Mouse (Mus musculus): ENCODE measurements at regions not wholly inside any gene's neighbourhood (a gene's known extent, or its start where the extent isn't known, plus 50 kb on each side); places are given as distances from the start of the nearest gene placed in this dataset.

DNA sequence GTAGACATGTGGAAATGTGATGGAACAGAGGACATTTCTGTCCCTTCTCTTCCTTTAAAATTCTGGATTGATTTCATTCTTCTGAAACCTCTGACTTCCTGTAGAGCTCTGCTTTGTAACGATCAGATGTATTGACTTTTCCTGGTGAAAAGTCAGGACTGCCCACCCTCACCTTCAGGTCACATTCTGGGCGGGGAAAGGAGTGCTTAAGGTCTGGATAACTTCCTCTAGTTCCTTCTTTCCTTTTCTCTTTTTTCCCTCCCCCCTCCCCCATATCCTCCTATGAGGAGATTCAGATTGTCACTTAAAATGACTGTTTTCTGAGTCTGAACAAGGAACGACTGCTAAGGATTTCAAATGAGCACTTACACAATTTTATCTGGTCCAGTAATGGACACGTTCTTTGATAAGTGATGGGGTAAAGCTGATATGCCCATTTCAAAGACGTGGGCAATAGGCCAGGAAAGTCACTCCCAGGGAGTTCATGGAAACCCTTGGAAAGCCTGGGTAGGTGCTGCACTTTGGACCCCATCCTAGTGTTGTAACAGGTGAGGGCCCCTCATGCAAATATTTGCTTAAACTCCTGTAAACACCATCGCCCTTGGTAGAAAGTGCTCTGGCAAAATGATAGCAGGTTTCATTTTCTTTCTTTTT lies 186.9 kb upstream of the Marcks start:
- no peak for DNase-seq (ENCODE audit: low read depth in 1 of 2, low spot score in 2 of 2)

DNA sequence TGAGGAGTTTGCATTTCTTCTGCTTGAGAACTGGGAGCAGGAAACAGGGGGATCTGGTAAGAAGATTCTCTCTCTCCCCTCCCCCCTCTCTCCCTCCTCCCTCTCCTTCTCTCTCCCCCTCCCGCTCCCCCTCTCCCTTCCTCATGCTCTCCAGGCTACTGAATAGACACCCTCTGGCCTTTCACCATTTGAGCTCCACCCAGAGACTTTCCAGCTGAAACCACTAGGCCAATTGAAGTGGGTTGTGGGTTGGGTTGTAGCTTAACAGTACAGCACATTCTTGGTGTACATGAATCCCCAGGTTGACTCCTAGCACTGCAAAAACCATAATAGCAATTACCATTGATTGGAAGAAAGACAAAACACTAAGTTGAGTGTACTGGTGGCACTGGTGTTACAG lies 185.0 kb upstream of the Marcks start:
- DNase-seq (ENCODE audit: low read depth in 1 of 2, low spot score in 2 of 2), result no peak

DNA sequence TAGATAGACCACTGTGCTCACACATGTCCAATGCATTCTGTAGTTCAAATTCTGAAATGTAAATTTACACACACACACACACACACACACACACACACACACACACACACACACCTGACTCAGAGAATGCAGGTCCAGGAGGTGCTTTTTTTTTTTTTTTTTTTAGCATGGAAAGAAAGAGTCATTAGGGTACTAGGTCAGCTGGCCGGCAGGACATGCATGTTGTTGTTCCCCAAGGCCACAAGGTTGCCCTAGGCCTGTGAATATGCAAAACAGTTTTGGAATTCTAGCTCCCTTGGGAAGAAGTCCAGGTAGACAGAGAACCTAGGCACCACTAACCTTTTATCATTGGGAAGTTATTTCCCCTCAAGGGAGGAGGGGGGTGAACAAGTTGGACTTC lies 184.1 kb upstream of the Marcks start:
- no peak for DNase-seq (ENCODE audit: low read depth in 1 of 2, low spot score in 2 of 2)

- no peak for DNase-seq (ENCODE audit: low read depth in 1 of 2, low spot score in 2 of 2)
These were observed 183.6 kb upstream of the Marcks start for GRCm38 (mm10) chr10:37322310-37322709.

GRCm38 (mm10) chr10:37321171-37321570 lies 182.5 kb upstream of the Marcks start:
- DNase-seq (ENCODE audit: low read depth in 1 of 2, low spot score in 2 of 2), result peak in 1 of 2 experiments; percentile 59

- no peak for DNase-seq (ENCODE audit: low read depth in 1 of 2, low spot score in 2 of 2)
These were observed 181.2 kb upstream of the Marcks start for GRCm38 (mm10) chr10:37319746-37320430.

DNA sequence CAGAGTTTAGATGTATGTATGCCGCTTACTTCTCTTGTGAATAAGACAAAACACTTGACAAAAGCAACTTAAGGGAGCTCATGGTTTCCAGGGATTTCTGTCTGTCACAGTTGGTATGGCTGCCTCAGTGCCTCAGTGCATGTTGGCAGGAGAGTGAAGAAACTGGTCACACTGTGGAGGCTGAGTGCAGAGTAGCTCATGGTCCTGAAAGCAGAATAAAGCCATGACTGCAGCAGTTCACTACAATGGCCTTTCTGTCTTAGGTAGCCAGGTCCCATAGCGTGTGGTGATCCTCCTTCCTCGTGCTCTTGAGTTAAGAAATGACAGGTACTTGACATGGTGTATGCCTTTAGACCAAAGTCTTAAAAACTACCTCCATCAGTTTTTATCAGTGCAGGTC lies 178.0 kb upstream of the Marcks start:
- DNase-seq (ENCODE audit: low read depth in 1 of 2, low spot score in 2 of 2), result no peak

DNA sequence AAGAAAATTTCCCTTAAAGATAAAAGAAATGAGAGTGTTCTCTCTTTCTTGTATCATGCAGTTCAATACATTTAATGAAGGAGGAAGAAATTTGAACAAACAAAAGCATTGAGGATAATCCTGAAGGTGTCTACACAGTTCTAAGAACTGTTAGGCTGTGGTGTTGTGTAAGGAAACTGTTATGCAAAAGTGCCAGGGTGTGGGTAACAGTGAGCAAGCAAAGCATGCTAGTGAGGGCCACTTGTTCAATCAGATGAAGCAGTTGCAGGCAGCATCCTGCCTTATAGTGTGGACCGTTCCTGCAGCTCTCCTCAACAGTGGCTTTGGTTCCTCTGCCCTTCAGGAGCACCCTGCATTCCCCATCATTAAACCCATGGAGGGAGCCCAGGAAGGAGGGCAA lies 177.1 kb upstream of the Marcks start:
- DNase-seq (ENCODE audit: low read depth in 1 of 2, low spot score in 2 of 2), result no peak

DNA sequence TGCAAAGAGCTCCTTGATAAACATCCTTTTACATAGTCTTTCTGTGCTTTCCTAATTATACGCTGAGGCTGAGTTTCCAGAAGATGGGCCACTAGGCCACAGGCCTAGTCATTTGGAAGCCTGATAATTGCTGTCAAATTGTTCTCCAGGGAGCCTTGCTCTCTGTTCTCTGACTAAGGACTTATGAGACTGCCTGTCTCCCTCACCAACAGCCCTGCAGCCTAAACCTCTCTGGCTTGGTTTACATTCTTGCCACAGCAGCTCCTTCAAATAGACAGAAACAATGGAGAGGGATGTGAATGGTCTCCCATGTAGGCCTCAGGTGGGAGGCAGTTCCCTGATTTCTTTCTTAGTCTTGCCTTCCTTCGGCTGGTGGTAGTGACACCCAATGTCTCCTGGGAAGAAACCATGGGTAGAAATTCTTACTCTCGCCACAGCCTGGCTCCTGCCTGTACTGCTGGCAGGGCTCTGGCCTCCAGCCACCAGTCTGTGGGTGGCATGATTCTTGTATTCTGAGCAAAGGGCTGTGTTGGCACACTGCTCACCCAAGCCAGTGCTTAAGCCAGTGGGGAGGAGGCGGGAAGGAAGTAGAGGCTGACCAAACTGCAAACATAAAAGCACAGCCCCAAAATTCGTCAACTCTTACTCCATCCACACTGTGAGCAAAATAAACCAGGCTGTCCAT lies 176.2 kb upstream of the Marcks start:
- no peak for DNase-seq (ENCODE audit: low read depth in 1 of 2, low spot score in 2 of 2)

GRCm38 (mm10) chr10:37313461-37313860 lies 174.7 kb upstream of the Marcks start:
- DNase-seq (ENCODE audit: low read depth in 1 of 2, low spot score in 2 of 2), result no peak

GRCm38 (mm10) chr10:37310266-37310945 lies 171.7 kb upstream of the Marcks start:
- no peak for DNase-seq (ENCODE audit: low read depth in 1 of 2, low spot score in 2 of 2)

GRCm38 (mm10) chr10:37304656-37305055 lies 165.9 kb upstream of the Marcks start:
- DNase-seq (ENCODE audit: low read depth in 1 of 2, low spot score in 2 of 2), result no peak

- no peak for DNase-seq (ENCODE audit: low read depth in 1 of 2, low spot score in 2 of 2)
These were observed 161.6 kb upstream of the Marcks start for GRCm38 (mm10) chr10:37300181-37300889.

GRCm38 (mm10) chr10:37298689-37299421 lies 160.1 kb upstream of the Marcks start:
- DNase-seq (ENCODE audit: low read depth in 1 of 2, low spot score in 2 of 2), result no peak

DNA sequence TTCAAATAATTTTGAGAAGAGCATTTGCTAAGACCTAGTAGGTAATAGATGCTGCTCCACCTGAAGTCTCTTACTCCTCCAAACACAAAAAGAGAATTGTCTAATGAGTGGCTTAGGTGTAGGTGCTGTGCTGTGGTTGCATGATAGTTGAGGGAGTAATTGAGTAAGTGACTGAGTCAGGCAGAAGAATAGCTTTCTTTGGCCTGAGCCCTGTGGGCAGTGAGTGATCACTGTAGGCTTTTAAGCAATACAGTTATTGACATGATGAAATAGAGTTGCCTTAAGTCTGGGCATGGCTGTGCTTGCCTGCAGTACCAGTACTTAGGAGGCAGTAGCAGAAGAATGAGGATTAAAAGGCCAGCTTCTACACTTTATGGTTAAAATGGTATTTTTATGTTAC lies 155.5 kb upstream of the Marcks start:
- DNase-seq (ENCODE audit: low read depth in 1 of 2, low spot score in 2 of 2), result no peak

GRCm38 (mm10) chr10:37293292-37293691 lies 154.6 kb upstream of the Marcks start:
- DNase-seq (ENCODE audit: low read depth in 1 of 2, low spot score in 2 of 2), result no peak

- DNase-seq (ENCODE audit: low read depth in 1 of 2, low spot score in 2 of 2), result no peak
These were observed 153.1 kb upstream of the Marcks start for GRCm38 (mm10) chr10:37291639-37292495.

- DNase-seq (ENCODE audit: low read depth in 1 of 2, low spot score in 2 of 2), result peak in 1 of 2 experiments; percentile 7
These were observed 151.4 kb upstream of the Marcks start for GRCm38 (mm10) chr10:37289964-37290704.

DNA sequence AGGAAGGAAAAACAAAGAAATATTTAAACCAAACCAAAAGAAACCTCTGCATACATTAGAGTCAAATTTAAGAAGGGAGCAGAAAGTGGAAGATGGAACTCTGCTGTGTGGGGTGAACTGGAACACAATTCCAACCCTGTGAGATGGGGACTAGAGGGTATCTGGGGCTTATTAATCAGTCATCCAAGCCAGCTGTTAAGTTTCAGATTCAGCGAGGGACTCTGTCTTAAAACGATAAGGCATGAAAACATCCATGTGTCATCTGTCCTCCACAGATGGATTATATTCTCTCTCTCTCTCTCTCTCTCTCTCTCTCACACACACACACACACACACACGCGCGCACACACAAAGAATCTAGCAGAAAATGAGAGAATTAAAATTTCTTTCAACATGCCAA lies 147.6 kb upstream of the Marcks start:
- no peak for DNase-seq (ENCODE audit: low read depth in 1 of 2, low spot score in 2 of 2)
